Mouse (Mus musculus) E14TG2a.4 (cell line): ENCODE data around the gene Kif17.

Source experiments
- H3K27me3 ChIP-seq: 2 replicates; pipeline ENCODE4 v1.6.1; 2014; ENCODE audit warnings: low read length, control low read depth; ENCODE audit not compliant: insufficient read depth
- H3K36me3 ChIP-seq: 2 replicates; pipeline ENCODE4 v1.6.1; 2014; ENCODE audit warnings: low read length, control low read depth; ENCODE audit not compliant: insufficient read depth
- H3K4me1 ChIP-seq: replicated peaks from 2 replicates; pipeline ENCODE4 v1.6.1; 2014; ENCODE audit warnings: low read depth, low read length, control low read depth
- H3K4me3 ChIP-seq: replicated peaks from 2 replicates; pipeline ENCODE4 v1.5.1; 2014; ENCODE audit warnings: mild to moderate bottlenecking, low read length
- H3K9me3 ChIP-seq: 2 replicates; pipeline ENCODE4 v1.6.1; 2014; ENCODE audit warnings: low read length, control low read depth
- CTCF ChIP-seq: conservative IDR thresholded peaks from 2 replicates; pipeline ENCODE4 v1.5.1; 2014; ENCODE audit warnings: low read length
- NANOG ChIP-seq: IDR thresholded peaks from 2 replicates; pipeline ENCODE4 v1.6.1; 2014; ENCODE audit warnings: borderline replicate concordance, low read length, mixed read lengths
- POU5F1 ChIP-seq: IDR thresholded peaks from 2 replicates; pipeline ENCODE4 v1.6.1; 2014; ENCODE audit warnings: low read length, borderline replicate concordance

The Kif17 gene

DNA sequence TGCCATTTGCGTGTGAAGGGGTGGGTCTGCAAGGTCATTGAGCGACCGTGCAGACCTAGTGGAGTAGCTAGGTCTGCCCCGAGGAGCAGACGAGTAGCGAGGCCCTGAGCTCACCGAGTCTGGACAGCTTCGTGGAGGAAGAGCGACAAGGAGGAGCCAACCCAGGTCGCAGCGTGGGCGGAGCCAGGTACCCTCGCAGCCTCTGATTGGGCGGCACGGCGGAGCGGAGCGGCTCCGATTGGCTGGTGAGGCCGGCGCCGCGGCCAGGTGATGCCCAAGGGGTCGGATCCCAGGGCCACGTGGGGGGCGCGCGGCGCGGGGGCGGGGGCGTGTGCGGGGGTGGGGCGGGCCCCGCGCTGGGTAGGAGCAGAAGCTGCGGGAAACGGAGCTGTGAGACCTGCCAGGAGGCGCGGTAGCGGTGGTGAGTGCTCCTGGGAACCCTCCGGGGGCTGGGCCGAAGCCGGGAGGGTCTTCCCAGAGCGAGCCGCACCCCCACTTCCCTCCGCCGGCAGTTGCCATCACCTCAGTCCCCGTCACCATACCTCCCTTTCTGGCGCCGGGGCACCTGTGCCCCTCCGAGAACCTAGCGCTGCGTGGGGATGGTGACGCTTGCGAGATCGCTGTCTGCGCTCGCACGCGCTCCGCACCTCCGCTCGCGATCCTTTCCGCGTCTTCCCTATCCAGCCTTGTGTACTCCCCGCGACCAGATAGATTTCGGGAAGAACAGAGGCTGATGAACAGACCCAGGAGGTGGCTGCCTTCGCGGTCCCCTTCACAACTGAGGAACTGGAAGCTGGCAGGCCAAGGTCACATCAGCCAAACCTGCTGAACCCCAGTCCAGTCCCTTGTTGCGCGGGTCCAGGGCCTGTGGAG lies at the start of gene Kif17, which contains the start of gene Sh2d5:
Gene Kif17, plus strand, starts transcription at position 348 of the 873 bp plus-strand sequence.
Gene Sh2d5, plus strand, starts transcription at position 316 of the 873 bp plus-strand sequence.
- peaks cover 67% of the 10 kb centered on the region for H3K4me1 ChIP-seq
- H3K4me3 ChIP-seq, result peak within 1 kb of the TSS; percentile 85
- TF ChIP-seq NANOG (no peak), CTCF (no peak)
- H3K27me3 ChIP-seq, result peaks cover 72% of the 10 kb centered on the region
- peaks cover 4% of the 10 kb centered on the region; the same call in 1 of the 2 replicates for H3K36me3 ChIP-seq
- H3K9me3 ChIP-seq, result no peaks in the 10 kb centered on the region

DNA sequence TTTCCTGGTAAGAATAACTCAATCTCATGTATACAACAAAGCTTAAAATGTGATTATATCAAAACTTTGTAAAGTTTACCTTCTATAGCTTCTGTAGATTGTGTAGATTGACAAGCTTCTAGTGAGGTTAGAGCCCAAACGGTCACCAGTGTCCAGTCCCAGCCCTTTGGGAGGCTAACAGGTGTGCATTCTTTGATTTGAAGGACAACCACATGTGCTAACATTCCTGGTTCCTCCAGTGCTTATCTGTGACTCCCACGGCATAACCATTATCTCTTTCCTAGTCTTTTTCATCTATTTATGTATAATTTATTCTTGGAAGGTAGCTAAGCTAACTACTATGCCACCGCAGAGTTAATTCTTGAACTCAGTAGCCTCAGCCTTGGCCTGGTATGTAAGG lies 49.5 kb upstream of the Kif17 start:
- TF ChIP-seq NANOG, result no peak
- no peak for TF ChIP-seq POU5F1
- TF ChIP-seq CTCF, result no peak
- H3K9me3 ChIP-seq, result no peaks in the 10 kb centered on the region
- H3K36me3 ChIP-seq, result peaks cover 59% of the 10 kb centered on the region
- no peaks in the 10 kb centered on the region for H3K27me3 ChIP-seq
- H3K4me1 ChIP-seq, result peaks cover 2% of the 10 kb centered on the region; the same call in 1 of the 2 replicates
- no peak overlapping the region for H3K4me3 ChIP-seq

DNA sequence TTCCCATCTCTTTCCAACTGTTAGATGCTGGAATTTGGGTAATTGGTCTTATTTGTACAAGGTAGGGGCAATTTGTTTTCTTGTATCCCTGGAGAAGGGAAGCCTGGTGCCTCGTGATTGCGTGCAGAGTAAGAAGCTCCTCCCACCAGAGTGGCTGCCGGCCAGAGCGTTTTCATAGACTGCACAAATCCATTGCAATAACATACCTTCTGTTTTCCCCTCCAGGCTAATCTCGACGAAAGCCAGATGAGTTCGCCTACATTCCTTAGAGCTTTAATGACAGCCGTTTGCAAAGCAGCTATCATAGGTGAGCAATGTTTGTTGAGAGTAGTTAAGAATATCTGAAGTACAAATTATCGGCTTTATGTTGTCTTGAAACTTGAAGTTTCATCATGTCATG lies 48.5 kb upstream of the Kif17 start:
- Histone ChIP-seq H3K9me3 (no peaks in the 10 kb centered on the region), H3K27me3 (no peaks in the 10 kb centered on the region), H3K4me1 (peaks cover 4% of the 10 kb centered on the region; the same call in 1 of the 2 replicates), H3K4me3 (no peak overlapping the region), H3K36me3 (peaks cover 50% of the 10 kb centered on the region)
- TF ChIP-seq POU5F1 (no peak), CTCF (no peak), NANOG (no peak)

DNA sequence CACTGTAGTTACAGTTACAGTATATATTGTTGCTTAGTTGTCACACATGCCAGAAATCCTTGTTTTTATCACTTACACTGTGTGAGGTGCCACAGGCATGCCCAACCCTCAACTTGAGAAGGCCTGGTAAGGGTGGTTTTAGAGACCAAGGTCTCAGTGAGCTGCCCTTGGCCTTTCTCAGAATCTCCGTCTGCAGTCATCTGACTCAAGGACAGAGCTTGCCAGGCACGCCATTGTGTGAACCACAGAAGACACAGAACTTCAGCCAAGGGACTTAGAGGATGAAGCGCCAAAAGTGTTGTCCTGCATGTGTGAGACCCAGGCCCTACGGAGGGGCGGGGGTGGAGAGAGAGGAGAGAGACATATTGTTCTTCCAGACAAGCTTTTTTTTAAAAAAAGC lies 40.1 kb upstream of the Kif17 start:
- H3K4me3 ChIP-seq, result no peak overlapping the region
- no peaks in the 10 kb centered on the region; the same call in 1 of the 2 replicates for H3K36me3 ChIP-seq
- H3K27me3 ChIP-seq, result no peaks in the 10 kb centered on the region
- peaks cover 5% of the 10 kb centered on the region; the same call in 1 of the 2 replicates for H3K4me1 ChIP-seq
- TF ChIP-seq CTCF, result no peak
- TF ChIP-seq NANOG, result no peak
- no peak for TF ChIP-seq POU5F1
- no peaks in the 10 kb centered on the region for H3K9me3 ChIP-seq

DNA sequence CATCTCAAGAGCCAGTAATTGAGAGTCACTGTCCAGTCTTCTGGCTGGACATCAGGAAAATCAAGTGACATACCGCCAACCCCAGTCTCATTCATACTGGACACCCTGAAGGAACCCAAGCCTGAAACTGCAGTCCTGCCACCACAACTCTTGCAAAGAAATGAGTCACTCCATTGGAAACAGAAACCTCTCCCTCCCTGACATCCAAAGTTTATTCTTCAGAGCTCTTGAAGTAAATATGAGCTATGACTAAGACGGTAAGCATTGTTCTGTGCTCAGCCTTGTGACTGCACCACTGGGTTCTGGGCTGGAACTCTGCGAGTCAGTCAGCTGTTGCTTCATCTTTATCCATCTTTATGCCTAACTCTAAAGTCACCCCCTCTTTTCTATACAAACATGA lies 36.4 kb upstream of the Kif17 start:
- H3K9me3 ChIP-seq, result no peaks in the 10 kb centered on the region
- H3K4me1 ChIP-seq, result peaks cover 22% of the 10 kb centered on the region
- H3K4me3 ChIP-seq, result no peak overlapping the region
- no peak for TF ChIP-seq CTCF
- no peak for TF ChIP-seq NANOG
- no peak for TF ChIP-seq POU5F1
- peaks cover 10% of the 10 kb centered on the region; the same call in 1 of the 2 replicates for H3K36me3 ChIP-seq
- no peaks in the 10 kb centered on the region for H3K27me3 ChIP-seq

DNA sequence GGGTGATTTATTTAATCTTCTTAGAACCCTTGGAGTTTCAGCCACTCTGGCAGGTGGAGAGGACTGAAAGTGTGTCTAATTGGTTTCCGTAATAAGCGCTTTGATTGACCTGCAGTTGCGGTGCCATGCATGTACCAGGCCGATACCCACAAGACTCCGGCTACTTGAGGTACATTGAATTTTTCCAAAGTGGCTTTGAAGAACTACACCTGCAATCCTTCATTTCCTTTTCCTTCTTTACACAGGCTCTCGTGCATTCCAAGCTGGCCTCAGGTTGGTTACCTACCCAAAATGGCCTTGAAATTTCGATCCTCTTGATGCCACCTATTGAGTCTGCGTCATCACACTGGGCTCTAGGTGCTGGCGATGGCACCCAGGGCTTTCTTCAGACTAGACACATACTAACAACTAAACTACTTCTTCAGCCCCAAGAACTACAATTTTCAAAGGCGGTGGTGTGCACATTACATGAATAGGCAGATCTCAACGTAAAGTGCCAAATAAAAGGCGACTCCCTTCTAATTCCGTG lies 34.5 kb upstream of the Kif17 start:
- TF ChIP-seq NANOG (no peak), POU5F1 (no peak), CTCF (no peak)
- Histone ChIP-seq H3K27me3 (no peaks in the 10 kb centered on the region), H3K4me3 (peak overlapping the region; percentile 96), H3K36me3 (peaks cover 12% of the 10 kb centered on the region; the same call in 1 of the 2 replicates), H3K9me3 (no peaks in the 10 kb centered on the region), H3K4me1 (peaks cover 40% of the 10 kb centered on the region)

DNA sequence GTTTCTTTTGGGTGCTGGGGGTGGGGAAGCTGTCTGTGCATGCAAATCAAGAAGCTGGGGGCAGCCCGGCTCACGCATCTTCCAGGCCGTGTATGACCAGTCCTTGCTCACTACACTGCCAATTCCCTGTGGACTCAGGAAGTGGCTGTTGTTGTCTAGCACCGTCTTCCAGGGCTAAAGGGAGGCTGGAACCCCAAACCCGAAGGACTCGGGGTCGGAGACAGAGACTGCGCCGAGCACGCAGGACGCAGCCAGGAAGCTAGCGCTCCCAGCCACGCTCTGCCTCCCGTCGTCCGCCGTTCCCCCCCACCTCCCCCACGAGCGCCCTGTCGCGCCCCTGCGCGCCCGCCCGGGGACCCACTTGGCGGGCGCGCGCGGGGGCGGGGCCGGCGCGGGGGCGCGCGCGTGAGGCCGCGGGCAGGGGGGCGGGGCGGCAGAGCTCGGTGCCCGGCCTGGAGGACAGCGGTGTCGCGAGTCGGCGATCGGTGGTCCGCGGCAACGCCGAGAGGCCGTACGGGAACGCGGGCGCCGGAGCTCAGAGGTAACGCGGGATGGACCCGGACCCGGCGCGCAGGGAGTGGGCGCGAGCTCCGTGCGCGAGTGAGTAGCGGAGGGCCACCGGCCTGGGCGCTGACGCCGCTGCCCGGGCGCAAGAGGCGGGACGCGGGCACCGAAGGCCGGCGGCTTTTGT lies 33.9 kb upstream of the Kif17 start, which contains the start of gene Hp1bp3:
Gene Hp1bp3, plus strand, starts transcription at position 97 of the 691 bp plus-strand sequence.
- H3K27me3 ChIP-seq, result no peaks in the 10 kb centered on the region
- no peak for TF ChIP-seq CTCF
- TF ChIP-seq NANOG, result no peak
- TF ChIP-seq POU5F1, result no peak
- peaks cover 47% of the 10 kb centered on the region for H3K4me1 ChIP-seq
- no peaks in the 10 kb centered on the region for H3K9me3 ChIP-seq
- H3K36me3 ChIP-seq, result peaks cover 16% of the 10 kb centered on the region; the same call in 1 of the 2 replicates
- H3K4me3 ChIP-seq, result peak within 1 kb of the TSS; percentile 96

DNA sequence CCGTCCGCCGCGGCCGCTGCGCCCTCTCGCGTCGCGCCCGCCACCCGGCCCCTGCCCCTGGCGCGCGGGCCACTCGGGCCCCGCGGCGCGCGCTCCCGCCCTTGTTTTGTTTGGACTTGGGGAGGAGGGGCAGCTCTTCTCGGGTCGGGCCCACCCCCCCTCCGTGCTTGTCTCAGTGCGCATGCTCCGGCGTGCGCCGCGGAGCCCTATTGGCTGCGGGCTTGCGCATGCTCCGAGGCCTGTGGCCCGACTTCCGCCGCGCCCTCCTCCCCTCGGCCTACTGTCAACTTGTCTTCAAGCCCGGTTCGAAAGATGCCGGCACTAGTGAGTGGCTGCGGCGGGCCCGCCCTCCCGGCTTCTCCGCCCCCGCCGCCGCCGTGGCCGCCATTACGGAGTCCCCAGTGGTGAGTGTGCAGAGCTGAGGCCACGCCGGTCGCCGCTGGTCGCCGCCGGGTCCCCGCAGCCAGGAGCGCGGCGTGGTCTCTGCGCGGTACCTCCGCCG lies 33.3 kb upstream of the Kif17 start:
- Histone ChIP-seq H3K4me1 (peaks cover 52% of the 10 kb centered on the region), H3K9me3 (no peaks in the 10 kb centered on the region), H3K27me3 (no peaks in the 10 kb centered on the region), H3K36me3 (peaks cover 17% of the 10 kb centered on the region), H3K4me3 (peak overlapping the region; percentile 96)
- TF ChIP-seq CTCF, result no peak
- TF ChIP-seq NANOG, result no peak
- TF ChIP-seq POU5F1, result no peak
